Comparison of ENCODE assay signal across 18 mouse cellular contexts in the genomic region with DNA sequence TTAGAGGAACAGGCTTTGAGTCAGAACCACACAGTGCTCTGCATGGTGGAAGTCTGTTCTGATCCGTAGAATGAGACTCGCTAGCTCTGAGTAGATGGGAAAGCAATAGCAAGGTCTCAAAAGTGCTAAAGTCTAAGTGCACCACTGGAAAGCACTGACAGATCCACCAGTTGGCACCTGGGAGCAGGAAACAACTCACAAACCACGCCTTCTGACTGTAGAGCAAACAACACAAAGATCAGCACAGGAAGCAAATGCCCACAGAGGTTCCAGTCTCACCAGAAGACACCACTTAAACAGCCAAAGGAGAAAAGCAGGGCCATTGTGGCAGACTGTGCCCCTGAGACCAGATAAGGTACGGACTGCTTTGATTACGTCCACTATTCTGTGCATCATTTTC.
DNase-seq lines count a peak whose midpoint lies in the region; TF ChIP-seq lines count a peak whose summit lies in the region.
"Had no signal": no experiment of that assay in that cellular context is flagged by ENCODE, and none has a peak within 500 bp of the region (broad histone marks: within the 10 kb centered on the region; RNA-seq: fewer than 3 reads in every experiment).

No protein-coding gene starts in this region.

- no peak for TF ChIP-seq POLR2A in thymus, adult 2 months (IDR thresholded peaks at IDR 0.05; ENCODE audit: control insufficient read depth, extremely low read depth, insufficient read depth, low read length, poor library complexity)

- no peaks in the 10 kb centered on the region for H3K27me3 ChIP-seq in thymus, adult 2 months (ENCODE audit: control insufficient read depth, insufficient read depth, low read length)
- H3K27me3 ChIP-seq: CH12.LX; embryonic facial prominence, embryonic 12.5 days; forebrain, embryonic 15.5 days; heart, embryonic 13.5 days; hindbrain, embryonic 12.5 days had no signal

- no peak for TF ChIP-seq CTCF in thymus, adult 2 months (IDR thresholded peaks at IDR 0.05; ENCODE audit: borderline replicate concordance, control insufficient read depth, extremely low read depth, insufficient read depth, low read length, poor library complexity)

- DNase-seq in thymus, postnatal 0 days (ENCODE audit: low spot score) = peak; percentile 3
- DNase-seq in thymus, adult 2 months = no peak
- DNase-seq in CD8-positive naive resting alpha-beta T cell, adult 2 months (ENCODE audit: low read depth in 2 of 2, low spot score in 2 of 2) = peak; percentile 23 to 28
- peak; percentile 60 for DNase-seq in T-cell, adult 2 months (ENCODE audit: low spot score)
- peak; percentile 12 for DNase-seq in thymus, postnatal 4 days
- DNase-seq in lung, postnatal 4 days = no peak
- DNase-seq in layer of hippocampus, adult 18-20 months (ENCODE audit: low spot score in 2 of 2) = no peak
- DNase-seq: adrenal gland, postnatal 10 days; cerebellum, adult 11 months; cerebellum, adult 9-10 months; cerebellum, postnatal 25 days; gastrocnemius, postnatal 14 days; heart, postnatal 36 days had no signal

- 40% methylated on average over 5 of the region's 5 CpGs for WGBS in thymus, adult 2 months

- no peaks in the 10 kb centered on the region for H3K36me3 ChIP-seq in thymus, adult 2 months (ENCODE audit: control insufficient read depth, insufficient read depth, low read length)
- H3K36me3 ChIP-seq: embryonic facial prominence, embryonic 12.5 days; forebrain, embryonic 15.5 days; heart, embryonic 13.5 days; hindbrain, embryonic 12.5 days had no signal

- no peak overlapping the region for H3K27ac ChIP-seq in thymus, adult 2 months (ENCODE audit: control insufficient read depth, insufficient read depth, low read length)
- H3K27ac ChIP-seq: embryonic facial prominence, embryonic 12.5 days; forebrain, embryonic 15.5 days; heart, embryonic 13.5 days; hindbrain, embryonic 12.5 days had no signal

- H3K4me1 ChIP-seq in thymus, adult 2 months (replicated peaks; ENCODE audit: control insufficient read depth, insufficient read depth, low read length) = no peaks in the 10 kb centered on the region
- H3K4me1 ChIP-seq: embryonic facial prominence, embryonic 12.5 days; forebrain, embryonic 15.5 days; heart, embryonic 13.5 days; hindbrain, embryonic 12.5 days had no signal

- no peak overlapping the region for H3K4me3 ChIP-seq in thymus, adult 2 months (ENCODE audit: control insufficient read depth, insufficient read depth, low read length)
- H3K4me3 ChIP-seq: embryonic facial prominence, embryonic 12.5 days; forebrain, embryonic 15.5 days; heart, embryonic 13.5 days; hindbrain, embryonic 12.5 days had no signal

Comparison
In these comparisons a context has a peak if more than half of its experiments do, and no peak if none do; other contexts are left out.
1. DNase-seq: peak in thymus, postnatal 0 days (single experiment), CD8-positive naive resting alpha-beta T cell, adult 2 months (2 of 2), T-cell, adult 2 months (single experiment) and thymus, postnatal 4 days (single experiment); none in thymus, adult 2 months (single experiment), lung, postnatal 4 days (0 of 2) and layer of hippocampus, adult 18-20 months (0 of 2).